Mouse (Mus musculus): Measurements from ENCODE around the gene Ttl. TPM values are rescaled to one million over a fixed set of nuclear protein-coding genes. Genes with fewer than 3 reads are reported as not detected.

The Ttl gene
- total RNA-seq, 2 experiments from 2014 or later, result 90.0 to 95.0 TPM

DNA sequence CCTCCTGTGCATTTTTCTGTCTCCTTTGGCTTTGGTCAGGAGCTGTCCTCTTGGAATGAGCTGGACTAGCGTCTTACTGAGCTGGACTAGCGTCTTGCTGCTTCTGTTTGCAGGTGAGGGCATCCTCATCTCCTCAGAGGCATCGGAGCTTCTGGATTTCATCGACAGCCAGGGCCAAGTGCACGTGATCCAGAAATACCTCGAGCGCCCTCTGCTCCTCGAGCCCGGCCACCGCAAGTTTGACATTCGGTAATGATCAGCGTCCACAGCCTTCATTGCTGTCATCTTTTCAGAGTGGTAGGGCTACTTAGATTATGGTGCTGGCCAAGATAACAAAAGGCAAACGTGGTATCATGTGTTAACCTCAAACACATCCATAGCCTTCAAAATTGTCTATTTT is 15.4 kb downstream of the Ttl start:
- DNase-seq, result no peak
- intact Hi-C loops (cut with DNase I), result no loop called here

- intact Hi-C loops (cut with DNase I), result no loop called here
- DNase-seq, result no peak
Measured at GRCm38 (mm10) chr2:129083514-129083913, 17.8 kb downstream of the Ttl start.

DNA sequence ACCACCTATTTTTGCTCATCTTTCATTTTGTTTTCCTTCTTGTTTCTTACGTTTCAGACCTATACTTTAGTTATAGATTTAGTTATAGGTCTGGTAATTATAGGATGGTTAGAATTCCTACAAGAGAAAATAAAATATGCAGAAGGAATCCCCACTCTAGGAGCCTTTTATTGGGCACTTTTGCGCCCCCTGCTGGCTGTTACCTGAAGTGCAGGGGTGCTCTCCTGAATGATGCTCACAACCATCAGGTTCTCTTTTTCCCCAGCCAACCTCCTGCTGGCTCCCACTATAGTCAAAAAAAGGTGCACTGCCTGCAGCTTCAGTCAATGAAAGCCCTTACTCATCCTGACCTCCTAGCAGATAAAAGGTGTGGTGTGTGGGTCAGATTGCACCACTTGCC is 19.2 kb downstream of the Ttl start:
- intact Hi-C loops (cut with DNase I), result no loop called here
- no peak for DNase-seq

- intact Hi-C loops (cut with DNase I), result no loop called here
Measured at GRCm38 (mm10) chr2:129087520-129087919, 21.8 kb downstream of the Ttl start.

DNA sequence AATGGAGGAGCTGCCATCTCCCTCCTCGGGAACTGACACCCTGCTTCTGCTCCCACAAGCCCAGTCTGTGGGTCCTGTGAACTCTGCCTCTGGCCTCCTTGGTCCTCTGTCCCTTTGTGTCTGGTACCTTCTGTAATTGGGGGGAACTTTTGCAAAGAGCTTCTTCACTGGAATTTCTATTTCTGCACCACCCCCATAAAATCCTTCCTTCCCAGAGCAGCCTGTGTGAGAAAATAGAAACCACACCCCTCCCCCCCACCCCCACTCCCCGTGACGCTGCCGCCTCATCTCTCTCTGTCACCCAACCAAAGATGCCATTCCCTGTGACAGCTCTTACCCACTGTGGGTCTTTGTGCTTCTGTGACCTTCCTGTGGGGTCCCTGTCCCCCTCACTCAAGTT is 24.6 kb downstream of the Ttl start:
- DNase-seq, result no peak
- intact Hi-C loops (cut with DNase I), result no loop called here

More at GRCm38 (mm10) chr2:129087520-129087919, 21.8 kb downstream of the Ttl start:
- DNase-seq, result no peak

- intact Hi-C loops (cut with DNase I), result no loop called here
- no peak for DNase-seq
Measured at GRCm38 (mm10) chr2:129092810-129093209, 27.1 kb downstream of the Ttl start.

GRCm38 (mm10) chr2:129093926-129094724 is 28.4 kb downstream of the Ttl start:
- no peak for DNase-seq
- intact Hi-C loops (cut with DNase I), result no loop called here

DNA sequence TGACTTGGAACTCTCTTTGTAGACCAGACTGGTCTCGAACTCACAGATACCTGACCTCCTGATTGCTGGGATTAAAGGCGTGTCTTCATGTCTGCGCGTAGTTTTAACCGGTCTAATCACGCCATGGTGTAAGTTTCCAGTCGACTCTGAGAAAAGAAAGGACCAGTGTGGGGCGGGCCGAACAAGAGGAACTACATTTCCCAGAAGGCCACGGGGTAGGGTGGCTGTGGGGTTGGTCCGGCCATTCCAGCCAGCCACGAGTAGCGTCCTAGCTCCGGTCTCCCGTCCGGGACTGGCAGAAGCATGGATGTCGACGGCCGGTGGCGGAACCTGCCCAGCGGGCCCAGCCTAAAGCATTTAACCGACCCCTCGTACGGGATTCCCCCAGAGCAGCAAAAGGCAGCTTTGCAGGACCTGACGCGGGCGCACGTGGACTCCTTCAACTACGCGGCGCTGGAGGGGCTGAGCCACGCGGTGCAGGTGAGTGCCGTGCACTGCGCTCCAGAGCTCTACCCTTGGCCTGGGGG is 35.1 kb downstream of the Ttl start, which contains the start of gene Polr1b:
Gene Polr1b (plus strand): TSS at position 212 of the 527 bp plus-strand sequence.
- intact Hi-C loops (cut with DNase I), result loop anchor here (10.0 kb wide), 1 partner anchor 256 kb away; no protein-coding TSS in a partner anchor
- DNase-seq, result peak; percentile 90

DNA sequence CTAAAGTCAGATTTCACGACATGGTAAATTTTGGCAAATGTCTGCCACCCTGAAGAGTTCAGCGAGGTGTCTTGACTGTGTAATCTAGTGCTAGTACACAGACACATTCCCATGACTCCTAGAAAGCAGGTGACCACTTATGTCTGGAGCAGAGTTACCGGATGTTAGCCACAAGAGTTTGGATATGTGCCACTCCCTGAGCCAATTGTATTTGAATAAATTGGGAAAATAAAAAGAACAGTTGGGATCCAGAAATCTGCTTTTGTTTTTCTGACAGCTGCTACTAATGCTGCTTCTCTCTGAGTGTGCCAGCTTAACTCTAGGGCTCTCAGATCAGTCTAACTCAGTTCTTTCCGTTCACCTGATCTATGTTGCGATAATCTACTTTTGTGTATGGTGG is 47.2 kb downstream of the Ttl start:
- no peak for DNase-seq

DNA sequence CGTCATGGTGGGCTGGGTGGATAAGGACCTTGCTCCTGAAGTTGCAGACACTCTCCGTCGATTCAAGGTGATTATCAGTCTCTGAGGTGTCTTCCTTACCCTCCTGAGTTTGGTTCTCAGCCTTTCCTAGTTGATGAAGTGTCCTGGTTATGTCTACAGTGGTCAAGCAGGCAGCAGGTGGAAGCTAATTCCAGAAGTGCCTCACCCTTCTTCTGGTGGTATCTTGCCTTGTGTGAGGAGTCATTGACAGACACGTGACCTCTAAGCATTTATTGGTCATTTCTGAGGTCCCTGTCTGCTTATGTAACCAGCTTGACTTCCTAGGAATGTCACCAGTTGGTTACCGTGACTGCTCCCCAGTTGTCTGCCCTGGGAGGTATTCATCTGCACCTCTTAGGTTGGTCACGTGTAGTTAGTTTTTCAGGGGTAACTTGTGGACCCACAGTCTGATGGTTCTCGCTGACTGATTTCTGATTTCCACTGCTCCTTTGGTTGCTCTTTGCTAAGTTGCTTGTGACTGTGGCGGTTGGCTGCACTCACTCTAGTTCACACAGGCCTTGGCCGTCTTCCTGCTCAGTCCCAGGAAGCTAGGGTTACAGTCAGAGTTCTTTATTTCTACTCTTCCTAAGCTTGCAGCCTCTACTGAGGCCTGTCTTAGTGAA is 50.1 kb downstream of the Ttl start:
- intact Hi-C loops (cut with DNase I), result no loop called here
- DNase-seq, result no peak

More for the DNA sequence above, 47.2 kb downstream of the Ttl start:
- intact Hi-C loops (cut with DNase I), result no loop called here

DNA sequence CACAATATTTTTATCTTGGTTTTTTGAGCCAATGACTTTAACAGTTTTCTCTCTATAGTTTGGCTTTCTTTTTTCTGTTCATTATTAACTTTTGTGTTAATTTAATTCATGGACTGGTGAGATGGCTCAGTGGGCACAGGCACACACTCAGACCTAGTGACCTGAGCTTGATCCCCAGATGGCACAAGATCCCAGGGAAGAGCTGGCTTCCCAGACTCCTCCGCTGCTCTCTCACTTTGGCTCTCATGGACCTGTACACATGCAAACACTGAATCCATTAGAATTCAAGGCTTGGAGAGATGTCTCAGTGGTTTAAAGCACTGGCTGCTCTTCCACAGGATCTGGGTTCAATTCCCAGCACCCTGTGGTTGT is 50.6 kb downstream of the Ttl start:
- intact Hi-C loops (cut with DNase I), result no loop called here
- DNase-seq, result no peak

DNA sequence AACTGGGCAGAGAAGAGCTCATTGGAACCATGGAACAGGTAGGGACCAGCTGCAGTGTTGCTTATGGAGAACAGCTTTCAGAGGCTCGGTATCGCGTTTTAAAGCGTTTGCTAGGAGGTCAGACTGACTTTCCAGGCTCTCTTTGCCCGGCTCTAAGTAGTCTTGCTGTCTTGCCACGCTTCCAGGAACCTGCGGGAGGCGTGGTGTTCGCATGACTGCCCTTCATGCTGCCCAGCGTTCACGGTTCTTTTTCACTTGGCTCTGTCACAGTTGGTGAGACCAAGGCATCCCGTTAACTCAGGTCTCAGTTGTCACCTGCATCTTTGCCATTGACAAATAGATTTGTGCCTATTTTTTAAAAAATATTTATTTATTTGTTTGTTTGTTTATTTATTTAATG is 52.3 kb downstream of the Ttl start:
- intact Hi-C loops (cut with DNase I), result no loop called here
- DNase-seq, result no peak

DNA sequence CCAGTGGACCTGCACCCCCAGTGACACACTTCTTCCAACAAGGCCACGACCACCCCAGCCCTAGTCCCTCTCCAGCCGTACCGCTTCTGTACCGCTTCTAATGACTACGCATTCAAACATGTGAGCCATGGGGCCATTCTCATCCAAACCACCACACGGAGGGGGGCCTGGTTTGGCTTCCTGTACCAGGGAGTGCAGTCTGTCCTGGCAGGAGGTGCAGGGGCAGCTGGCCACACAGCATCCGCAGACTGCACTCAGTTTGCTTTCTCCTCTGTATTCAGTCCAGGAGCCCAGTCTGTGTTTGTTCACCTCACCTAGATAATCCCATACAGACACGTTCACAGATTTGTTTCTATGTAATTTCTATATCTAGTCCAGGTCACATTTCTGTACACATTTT is 56.2 kb downstream of the Ttl start:
- no peak for DNase-seq
- intact Hi-C loops (cut with DNase I), result loop anchor here (5.0 kb wide), 1 partner anchor 80 kb away; no protein-coding TSS in a partner anchor

GRCm38 (mm10) chr2:129129412-129129929 is 63.7 kb downstream of the Ttl start, which contains the start of gene Chchd5:
Gene Chchd5 (plus strand): TSS chr2:129129700.
- DNase-seq, result peak; percentile 95
- intact Hi-C loops (cut with DNase I), result no loop called here

DNA sequence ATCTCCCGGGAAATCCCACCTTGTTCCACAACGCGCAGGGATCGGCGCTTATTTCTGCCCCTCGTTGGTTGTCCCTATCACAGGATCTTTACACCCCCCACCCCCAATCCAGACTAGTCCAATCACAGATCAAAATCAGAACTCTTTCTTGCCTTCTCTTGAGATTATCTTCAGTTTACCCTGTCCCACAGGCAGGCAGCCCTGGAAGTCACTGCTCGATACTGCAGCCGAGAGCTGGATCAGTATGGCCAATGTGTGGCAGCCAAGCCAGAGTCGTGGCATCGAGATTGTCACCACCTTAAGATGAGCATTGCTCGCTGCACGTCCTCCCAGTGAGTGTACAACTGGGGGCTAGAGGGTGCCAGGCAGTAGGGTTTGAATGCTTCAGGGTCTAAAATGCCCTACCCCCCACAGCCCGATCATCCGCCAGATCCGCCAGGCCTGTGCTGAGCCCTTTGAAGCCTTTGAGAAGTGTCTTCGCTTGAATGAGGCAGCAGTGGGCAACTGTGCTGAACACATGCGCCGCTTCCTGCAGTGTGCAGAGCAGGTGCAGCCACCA is 64.3 kb downstream of the Ttl start:
- intact Hi-C loops (cut with DNase I), result no loop called here
- peak; percentile 35 for DNase-seq

- intact Hi-C loops (cut with DNase I), result no loop called here
- DNase-seq, result no peak
Measured at GRCm38 (mm10) chr2:129130776-129131175, 65.0 kb downstream of the Ttl start.

- intact Hi-C loops (cut with DNase I), result no loop called here
- no peak for DNase-seq
Measured at GRCm38 (mm10) chr2:129132231-129132630, 66.5 kb downstream of the Ttl start.

DNA sequence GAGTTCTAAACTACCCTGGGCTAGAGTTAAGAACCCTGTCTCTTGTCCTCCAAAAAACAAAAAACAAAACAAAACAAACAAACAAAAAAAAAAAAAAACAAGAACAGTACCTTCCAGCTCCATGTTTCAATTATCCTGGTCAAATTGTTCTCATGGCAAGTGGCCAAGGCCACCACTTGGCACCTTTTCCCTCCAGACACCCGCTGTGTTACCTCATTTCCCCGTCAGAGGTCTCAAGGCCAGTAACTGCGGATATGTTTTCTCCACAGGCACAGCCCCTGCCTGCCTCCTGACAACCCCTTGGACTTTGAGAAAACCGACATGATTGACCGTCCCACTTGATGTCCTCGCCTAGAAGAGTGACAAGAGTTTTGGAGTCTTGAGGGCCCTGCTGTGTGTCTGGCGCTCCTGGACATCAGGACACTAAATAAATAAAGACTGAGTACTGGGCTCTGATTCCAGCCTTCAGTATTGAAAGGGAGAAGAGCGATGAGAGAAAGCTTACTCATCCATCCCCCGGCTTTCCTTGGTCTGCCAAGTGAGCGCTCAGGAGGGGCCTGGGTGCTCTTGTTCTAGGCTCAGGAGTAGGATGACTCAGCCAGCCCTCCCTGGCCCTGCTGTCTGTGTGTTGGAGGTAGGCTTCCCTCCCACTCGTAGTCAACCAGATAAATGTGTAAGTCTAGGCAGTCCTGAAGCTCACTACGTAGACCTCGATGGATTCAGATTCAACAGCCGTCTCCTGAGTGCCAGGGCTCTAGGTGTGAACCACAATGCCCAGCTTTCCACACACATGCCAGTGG is 67.5 kb downstream of the Ttl start:
- DNase-seq, result no peak
- intact Hi-C loops (cut with DNase I), result no loop called here

DNA sequence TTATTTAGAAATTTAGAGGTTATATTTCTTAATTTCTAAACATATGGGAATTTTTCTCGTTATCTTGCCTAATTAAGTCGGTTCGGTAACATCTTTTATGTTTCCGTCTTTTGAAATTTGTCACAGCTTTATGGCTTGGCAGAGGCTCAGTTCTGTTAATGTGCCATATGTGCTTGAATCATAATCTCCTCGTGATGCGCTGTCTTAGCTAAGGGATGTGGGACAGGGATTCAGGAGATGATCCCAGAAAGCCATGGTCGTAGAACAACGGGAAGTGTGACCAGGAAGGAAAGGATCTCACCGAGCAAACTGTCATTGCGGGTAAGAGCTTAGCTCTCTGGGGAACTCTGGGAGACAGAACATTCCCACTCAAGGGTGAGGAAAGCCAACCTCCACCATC is 74.2 kb downstream of the Ttl start:
- intact Hi-C loops (cut with DNase I), result no loop called here
- DNase-seq, result no peak

All from left cerebral cortex, postnatal 4 days (tissue).